Mouse (Mus musculus): ENCODE results near the gene Fscn3. TPM values are rescaled to one million over a fixed set of nuclear protein-coding genes. Genes with fewer than 3 reads are reported as not detected.

The Fscn3 gene
- total RNA-seq (2017), result not detected in 3 replicates

GRCm38 (mm10) chr6:28427096-28427839 is at the start of gene Fscn3:
Fscn3 (plus strand) TSS chr6:28427789.
- no peak for ATAC-seq (replicated peaks; ENCODE audit: insufficient number of reproducible peaks, low FRiP score, low TSS enrichment, poor library complexity, severe bottlenecking)

- ATAC-seq (replicated peaks; ENCODE audit: insufficient number of reproducible peaks, low FRiP score, low TSS enrichment, poor library complexity, severe bottlenecking), result no peak
These were observed 45.6 kb upstream of the Fscn3 start for GRCm38 (mm10) chr6:28381983-28382382.

GRCm38 (mm10) chr6:28385169-28385568 is 42.4 kb upstream of the Fscn3 start:
- no peak for ATAC-seq (replicated peaks; ENCODE audit: insufficient number of reproducible peaks, low FRiP score, low TSS enrichment, poor library complexity, severe bottlenecking)

DNA sequence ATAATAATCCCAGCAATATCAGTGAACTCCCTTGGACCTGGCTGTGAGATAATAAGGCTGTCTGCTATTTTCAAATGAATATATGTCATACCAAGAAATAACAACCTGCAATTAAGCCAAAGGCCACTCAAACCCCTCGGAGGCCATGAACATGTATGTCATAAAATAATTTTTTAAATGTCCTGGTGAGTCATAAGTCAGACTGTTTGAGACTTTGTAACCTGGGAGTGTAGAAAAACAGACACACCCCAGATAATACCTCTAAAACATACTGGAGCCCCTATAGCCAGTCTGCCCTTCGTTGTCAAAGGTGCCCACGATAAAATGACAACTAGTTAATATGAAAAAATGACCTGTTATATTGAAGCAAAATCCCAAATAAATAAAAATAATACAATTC is 38.6 kb upstream of the Fscn3 start:
- no peak for ATAC-seq (replicated peaks; ENCODE audit: insufficient number of reproducible peaks, low FRiP score, low TSS enrichment, poor library complexity, severe bottlenecking)

- ATAC-seq (replicated peaks; ENCODE audit: insufficient number of reproducible peaks, low FRiP score, low TSS enrichment, poor library complexity, severe bottlenecking), result no peak
These were observed 31.3 kb upstream of the Fscn3 start for GRCm38 (mm10) chr6:28396051-28396852.

DNA sequence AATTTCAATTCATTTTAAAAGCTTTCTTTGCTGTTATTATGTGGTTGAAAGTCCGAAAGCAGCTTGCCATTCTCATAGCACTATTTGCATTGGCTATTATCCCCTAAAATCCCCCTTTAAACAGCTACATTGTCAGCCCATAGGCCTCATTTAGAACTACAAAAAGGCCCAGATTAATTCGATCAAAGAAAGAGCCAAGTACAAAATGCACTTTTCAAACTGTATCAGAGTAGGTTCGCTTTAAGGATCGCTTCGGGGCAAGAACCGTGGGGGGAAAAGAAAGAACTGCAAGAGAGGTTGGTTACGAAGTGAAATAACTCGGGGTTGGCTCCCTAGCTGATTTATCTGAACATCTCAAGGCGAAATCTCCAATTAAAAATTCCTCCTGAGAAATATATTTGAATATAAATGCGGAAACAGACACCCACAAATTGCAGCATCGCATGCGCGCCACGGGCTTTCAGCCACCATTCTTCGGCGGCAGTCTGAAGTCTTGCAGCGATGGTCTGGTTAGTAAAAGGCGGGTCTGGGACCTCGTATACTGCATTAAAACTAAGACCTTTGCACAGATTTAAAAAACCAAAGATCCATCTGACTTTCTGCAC is 30.6 kb upstream of the Fscn3 start:
- ATAC-seq (replicated peaks; ENCODE audit: insufficient number of reproducible peaks, low FRiP score, low TSS enrichment, poor library complexity, severe bottlenecking), result no peak

DNA sequence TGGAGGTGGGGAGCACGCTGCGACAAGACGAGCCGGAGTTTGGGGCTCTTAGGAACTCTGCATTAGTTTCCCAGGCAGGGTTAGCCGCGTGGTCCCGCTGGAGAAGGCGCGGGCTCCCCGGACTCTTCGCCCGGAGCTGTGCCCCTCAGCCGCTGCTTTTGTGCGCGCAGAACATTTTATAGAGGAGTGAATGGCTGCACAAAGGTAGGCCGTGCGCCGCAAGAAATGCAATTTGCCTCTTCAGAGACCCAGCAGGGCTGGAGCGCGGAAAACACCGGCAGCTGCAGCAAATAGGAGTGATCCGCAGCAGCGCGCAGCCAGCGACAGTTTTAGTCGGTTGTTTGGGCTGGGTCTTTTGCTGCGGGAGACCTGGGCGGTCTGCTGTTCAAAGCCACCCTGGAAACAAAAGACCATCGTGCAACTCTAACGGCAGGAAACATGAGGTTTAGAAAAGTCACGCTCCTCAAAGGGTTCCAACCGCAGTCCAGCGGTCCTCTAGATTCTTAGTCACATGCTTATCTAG is 29.8 kb upstream of the Fscn3 start, which contains the start of gene Zfp800:
Zfp800 (minus strand) TSS at position 325 of the 523 bp plus-strand sequence.
- ATAC-seq (replicated peaks; ENCODE audit: insufficient number of reproducible peaks, low FRiP score, low TSS enrichment, poor library complexity, severe bottlenecking), result no peak

DNA sequence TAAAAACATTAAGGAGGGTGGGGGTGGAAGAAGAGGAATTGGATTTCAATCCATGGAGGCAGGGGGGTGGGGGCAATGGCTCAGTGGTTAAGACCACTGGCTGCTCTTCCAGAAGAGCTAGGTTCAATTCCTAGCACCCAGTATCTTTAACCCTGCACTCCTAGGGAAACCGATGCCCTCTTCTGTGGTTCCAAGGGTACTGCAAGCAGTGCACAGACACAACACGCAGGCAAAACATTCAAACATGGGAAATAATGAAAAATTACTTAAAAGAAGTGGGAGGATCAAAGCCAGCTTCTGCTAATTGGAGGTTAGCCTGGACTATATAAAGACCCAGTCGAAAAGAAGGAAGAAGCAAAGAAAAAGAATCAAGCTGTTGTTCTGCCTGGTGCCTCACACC is 28.9 kb upstream of the Fscn3 start:
- ATAC-seq (replicated peaks; ENCODE audit: insufficient number of reproducible peaks, low FRiP score, low TSS enrichment, poor library complexity, severe bottlenecking), result no peak

- ATAC-seq (replicated peaks; ENCODE audit: insufficient number of reproducible peaks, low FRiP score, low TSS enrichment, poor library complexity, severe bottlenecking), result no peak
These were observed 27.8 kb upstream of the Fscn3 start for GRCm38 (mm10) chr6:28399791-28400190.

DNA sequence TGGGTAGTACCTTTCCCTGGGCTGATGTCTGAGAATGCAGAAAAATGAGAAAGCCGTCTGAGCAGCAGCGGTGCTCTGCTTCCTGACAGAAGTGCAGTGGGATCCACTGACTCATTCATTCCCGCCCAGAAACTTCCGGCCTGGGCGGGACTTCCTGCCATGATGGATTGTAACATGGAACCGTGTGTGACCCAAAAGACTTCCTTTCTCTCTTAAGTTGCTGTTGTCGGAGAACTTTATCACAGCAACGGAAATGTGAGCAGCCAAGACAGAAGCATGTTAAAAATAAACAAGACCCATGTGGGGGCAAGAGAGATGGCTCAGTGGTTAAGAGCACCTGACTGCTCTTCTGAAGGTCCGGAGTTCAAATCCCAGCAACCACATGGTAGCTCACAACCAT is 17.5 kb upstream of the Fscn3 start:
- peak; percentile 53; the same call in 1 of the 2 replicates for ATAC-seq (replicated peaks; ENCODE audit: insufficient number of reproducible peaks, low FRiP score, low TSS enrichment, poor library complexity, severe bottlenecking)

- no peak for ATAC-seq (replicated peaks; ENCODE audit: insufficient number of reproducible peaks, low FRiP score, low TSS enrichment, poor library complexity, severe bottlenecking)
These were observed 16.4 kb upstream of the Fscn3 start for GRCm38 (mm10) chr6:28411236-28411635.

GRCm38 (mm10) chr6:28416981-28417380 is 10.6 kb upstream of the Fscn3 start:
- no peak for ATAC-seq (replicated peaks; ENCODE audit: insufficient number of reproducible peaks, low FRiP score, low TSS enrichment, poor library complexity, severe bottlenecking)

- no peak for ATAC-seq (replicated peaks; ENCODE audit: insufficient number of reproducible peaks, low FRiP score, low TSS enrichment, poor library complexity, severe bottlenecking)
These were observed 9.1 kb upstream of the Fscn3 start for GRCm38 (mm10) chr6:28418449-28418848.

GRCm38 (mm10) chr6:28419673-28420072 is 7.9 kb upstream of the Fscn3 start:
- ATAC-seq (replicated peaks; ENCODE audit: insufficient number of reproducible peaks, low FRiP score, low TSS enrichment, poor library complexity, severe bottlenecking), result no peak

DNA sequence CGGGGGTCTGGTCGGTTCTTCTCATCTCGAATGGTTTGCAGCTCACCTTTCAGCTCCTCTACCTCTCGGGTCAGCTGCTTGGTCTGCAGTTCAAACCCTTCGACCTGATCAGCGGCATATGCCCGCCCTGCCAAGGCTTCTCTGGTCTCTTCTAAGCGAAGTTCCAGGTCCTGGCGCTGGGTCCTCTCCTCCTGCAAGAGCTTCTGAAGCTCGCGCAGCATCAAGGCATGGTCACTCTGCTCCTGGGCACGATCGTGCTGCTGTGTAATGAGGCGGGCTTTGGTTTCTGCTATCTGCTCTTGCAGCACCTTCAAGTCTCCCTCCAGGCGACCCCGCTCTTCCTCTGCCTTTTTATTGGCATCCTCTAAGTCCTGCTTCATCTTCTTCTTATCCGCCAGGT is 7.2 kb upstream of the Fscn3 start:
- no peak for ATAC-seq (replicated peaks; ENCODE audit: insufficient number of reproducible peaks, low FRiP score, low TSS enrichment, poor library complexity, severe bottlenecking)

DNA sequence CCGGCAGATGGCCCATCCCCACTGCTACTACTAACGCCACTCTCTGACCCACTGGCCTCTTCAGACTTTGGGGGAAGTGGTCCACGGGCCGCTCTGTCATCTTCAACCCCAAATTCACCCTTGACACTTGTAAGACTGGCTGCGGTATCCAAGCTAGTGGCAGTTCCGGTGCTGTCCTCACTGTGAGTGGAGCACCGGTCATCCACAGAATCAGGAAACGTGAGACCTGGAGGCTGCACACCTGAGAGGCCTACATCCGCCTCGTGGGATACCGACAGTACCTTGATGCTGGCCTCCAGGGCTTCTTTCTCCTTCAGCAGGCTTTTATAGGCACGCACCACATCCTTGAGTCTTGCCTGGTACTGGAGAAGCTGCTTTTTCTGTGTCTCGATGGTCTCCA is 6.7 kb upstream of the Fscn3 start:
- ATAC-seq (replicated peaks; ENCODE audit: insufficient number of reproducible peaks, low FRiP score, low TSS enrichment, poor library complexity, severe bottlenecking), result no peak

- ATAC-seq (replicated peaks; ENCODE audit: insufficient number of reproducible peaks, low FRiP score, low TSS enrichment, poor library complexity, severe bottlenecking), result peak; percentile 89
These were observed 6.1 kb upstream of the Fscn3 start for GRCm38 (mm10) chr6:28421469-28422000.

GRCm38 (mm10) chr6:28422651-28423290 is 4.8 kb upstream of the Fscn3 start:
- ATAC-seq (replicated peaks; ENCODE audit: insufficient number of reproducible peaks, low FRiP score, low TSS enrichment, poor library complexity, severe bottlenecking), result no peak

DNA sequence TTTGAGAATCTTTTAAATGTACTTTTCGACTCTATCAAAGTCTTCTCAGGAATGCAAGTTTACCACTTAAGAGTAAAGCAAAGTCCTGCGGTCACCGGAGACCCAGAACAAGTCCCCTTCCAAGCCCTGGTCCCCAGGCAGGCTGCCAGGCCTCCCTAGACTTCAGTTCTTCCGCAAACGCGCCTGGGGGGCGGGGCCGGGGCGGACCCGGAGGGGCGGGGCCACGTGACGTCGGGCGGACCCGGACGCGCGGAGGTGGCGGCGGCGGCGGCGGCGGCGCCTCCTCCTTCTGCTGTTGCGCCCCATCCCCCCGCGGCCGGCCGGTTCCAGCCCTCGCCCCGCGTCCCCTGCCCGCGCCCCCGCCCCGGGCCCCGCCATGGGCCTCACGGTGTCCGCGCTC is 4.3 kb upstream of the Fscn3 start, which contains the start of gene Arf5:
Arf5 (plus strand) TSS at position 248 of the 400 bp plus-strand sequence.
- ATAC-seq (replicated peaks; ENCODE audit: insufficient number of reproducible peaks, low FRiP score, low TSS enrichment, poor library complexity, severe bottlenecking), result 0 out of 2 replicates have a peak, but pooled peaks have one; percentile 16
